Mouse (Mus musculus) MEL (cell line): ENCODE measurements around the gene Mmp25. TPM values are rescaled to one million over a fixed set of nuclear protein-coding genes. Genes with fewer than 3 reads are reported as not detected.
A peak's percentile ranks its signal among the peaks of the same experiment; 100 is the strongest.

Experiments
- DNase-seq: peaks from one replicate; pipeline ENCODE4 v3.0.0; 2011; ENCODE audit warnings: low read depth, low spot score
- H3K27ac ChIP-seq: 2 replicates; pipeline ENCODE4 v1.5.1; 2012; ENCODE audit warnings: low read depth, mild to moderate bottlenecking, control low read depth, low read length, moderate library complexity; ENCODE audit not compliant: control insufficient read depth
- H3K27me3 ChIP-seq, 2 experiments: fragments of 150-350 bp in 1 of 2; sonication (generic) in 1 of 2; 2 replicates each; pipeline ENCODE4 v1.6.1; 2012; ENCODE audit warnings: low read length in 2 of 2, mild to moderate bottlenecking in 2 of 2, improper control_type of control experiment in 1 of 2, moderate library complexity in 1 of 2; ENCODE audit not compliant: insufficient read depth in 2 of 2, control insufficient read depth in 1 of 2
- H3K36me3 ChIP-seq, 2 experiments: 2 replicates each; pipeline ENCODE4 v1.6.1; 2012 to 2014; ENCODE audit warnings: low read length in 2 of 2, improper control_type of control experiment in 1 of 2, inconsistent platforms in 1 of 2, mild to moderate bottlenecking in 1 of 2; ENCODE audit not compliant: insufficient read depth in 2 of 2, control insufficient read depth in 1 of 2
- H3K4me1 ChIP-seq, 2 experiments: fragments of 150-350 bp in 1 of 2; sonication (generic) in 1 of 2; 2 replicates each; pipeline ENCODE4 v1.6.1; 2012; ENCODE audit warnings: low read length in 2 of 2, improper control_type of control experiment in 1 of 2, mild to moderate bottlenecking in 1 of 2; ENCODE audit not compliant: insufficient read depth in 2 of 2, control insufficient read depth in 1 of 2
- H3K4me3 ChIP-seq, 2 experiments: fragments of 150-350 bp in 1 of 2; sonication (generic) in 1 of 2; 2 replicates each; pipeline ENCODE4 v1.5.1; 2012; ENCODE audit warnings: low read depth in 2 of 2, low read length in 2 of 2, mild to moderate bottlenecking in 2 of 2, moderate library complexity in 2 of 2, control low read depth in 1 of 2, improper control_type of control experiment in 1 of 2; ENCODE audit not compliant: control insufficient read depth in 1 of 2, insufficient read depth in 1 of 2
- H3K79me2 ChIP-seq: 2 replicates; pipeline ENCODE4 v1.6.1; 2012; ENCODE audit warnings: mild to moderate bottlenecking, low read length, moderate library complexity; ENCODE audit not compliant: control insufficient read depth, poor library complexity, insufficient read depth
- H3K9ac ChIP-seq: 2 replicates; pipeline ENCODE4 v1.6.1; 2012; ENCODE audit warnings: low read depth, mild to moderate bottlenecking, control low read depth, low read length, moderate library complexity; ENCODE audit not compliant: control insufficient read depth, poor library complexity, severe bottlenecking
- H3K9me3 ChIP-seq: fragments of 150-350 bp; sonication (generic); replicated peaks from 2 replicates; pipeline ENCODE4 v1.6.1; 2012; ENCODE audit warnings: mild to moderate bottlenecking, low read length, improper control_type of control experiment, moderate library complexity; ENCODE audit not compliant: insufficient read depth
- CTCF ChIP-seq, 3 experiments: IDR thresholded peaks in 2 of 3; conservative IDR thresholded peaks in 1 of 3; 2 replicates each; pipeline ENCODE4 v1.5.1; 2011 to 2012; ENCODE audit warnings: low read length in 3 of 3, low read depth in 2 of 3, mild to moderate bottlenecking in 2 of 3, improper control_type of control experiment in 1 of 3, inconsistent platforms in 1 of 3, mixed read lengths in 1 of 3, moderate library complexity in 1 of 3; ENCODE audit not compliant: control insufficient read depth in 1 of 3, insufficient read depth in 1 of 3, poor library complexity in 1 of 3, severe bottlenecking in 1 of 3
- E2F4 ChIP-seq: IDR thresholded peaks from 2 replicates; pipeline ENCODE4 v1.6.1; 2011; ENCODE audit warnings: low read depth, low read length, improper control_type of control experiment, borderline replicate concordance
- ELF1 ChIP-seq: IDR thresholded peaks from 2 replicates; pipeline ENCODE4 v1.6.1; 2014; ENCODE audit warnings: low read depth, mild to moderate bottlenecking, inconsistent platforms, low read length, improper control_type of control experiment, moderate library complexity
- EP300 ChIP-seq, 2 experiments: IDR thresholded peaks; 2 replicates each; pipeline ENCODE4 v1.6.1; 2011; ENCODE audit warnings: improper control_type of control experiment in 2 of 2, low read length in 2 of 2, low read depth in 1 of 2, mild to moderate bottlenecking in 1 of 2
- HCFC1 ChIP-seq: IDR thresholded peaks from 2 replicates; pipeline ENCODE4 v1.6.1; 2012; ENCODE audit warnings: low read depth, mild to moderate bottlenecking, inconsistent platforms, low read length, improper control_type of control experiment, moderate library complexity
- KAT2A ChIP-seq: conservative IDR thresholded peaks from 2 replicates; pipeline ENCODE4 v1.6.1; 2012; ENCODE audit warnings: low read depth, low read length, improper control_type of control experiment, inconsistent platforms
- MAFK ChIP-seq: IDR thresholded peaks from 2 replicates; pipeline ENCODE4 v1.6.1; 2011; ENCODE audit warnings: low read depth, mild to moderate bottlenecking, low read length, improper control_type of control experiment, borderline replicate concordance
- MEF2A ChIP-seq: IDR thresholded peaks from 2 replicates; pipeline ENCODE4 v1.6.1; 2014; ENCODE audit warnings: low read depth, mild to moderate bottlenecking, inconsistent platforms, low read length, improper control_type of control experiment; ENCODE audit not compliant: poor library complexity, insufficient replicate concordance, severe bottlenecking; ENCODE audit errors: extremely low read depth
- MYC ChIP-seq: IDR thresholded peaks from 2 replicates; pipeline ENCODE4 v1.6.1; 2011; ENCODE audit warnings: low read depth, mild to moderate bottlenecking, low read length, improper control_type of control experiment, moderate library complexity
- NELFE ChIP-seq: IDR thresholded peaks from 2 replicates; pipeline ENCODE4 v1.6.1; 2011; ENCODE audit warnings: low read depth, low read length, improper control_type of control experiment
- NRF1 ChIP-seq: IDR thresholded peaks from 2 replicates; pipeline ENCODE4 v1.6.1; 2014; ENCODE audit warnings: low read depth, mild to moderate bottlenecking, inconsistent platforms, low read length, improper control_type of control experiment, moderate library complexity; ENCODE audit not compliant: poor library complexity, insufficient read depth, severe bottlenecking
- POLR2AphosphoS5 ChIP-seq: IDR thresholded peaks from 2 replicates; pipeline ENCODE4 v1.6.1; 2012; ENCODE audit warnings: low read depth, borderline replicate concordance, mild to moderate bottlenecking, inconsistent platforms, low read length, moderate library complexity, mixed read lengths
- RAD21 ChIP-seq: IDR thresholded peaks from 2 replicates; pipeline ENCODE4 v1.6.1; 2011; ENCODE audit warnings: mild to moderate bottlenecking, low read depth, low read length, improper control_type of control experiment
- RCOR1 ChIP-seq: IDR thresholded peaks from 2 replicates; pipeline ENCODE4 v1.6.1; 2012; ENCODE audit warnings: low read depth, mild to moderate bottlenecking, inconsistent platforms, low read length, improper control_type of control experiment
- SIN3A ChIP-seq: IDR thresholded peaks from 2 replicates; pipeline ENCODE4 v1.6.1; 2012; ENCODE audit warnings: low read length, improper control_type of control experiment, inconsistent platforms
- SMC3 ChIP-seq: IDR thresholded peaks from 2 replicates; pipeline ENCODE4 v1.6.1; 2011; ENCODE audit warnings: low read depth, low read length, improper control_type of control experiment
- UBTF ChIP-seq: IDR thresholded peaks from 2 replicates; pipeline ENCODE4 v1.6.1; 2012; ENCODE audit warnings: low read depth, mild to moderate bottlenecking, inconsistent platforms, low read length, improper control_type of control experiment, moderate library complexity, borderline replicate concordance; ENCODE audit not compliant: insufficient read depth
- USF2 ChIP-seq, 2 experiments: IDR thresholded peaks; 2 replicates each; pipeline ENCODE4 v1.6.1; 2011 to 2012; ENCODE audit warnings: improper control_type of control experiment in 2 of 2, low read length in 2 of 2, borderline replicate concordance in 1 of 2, inconsistent platforms in 1 of 2, low read depth in 1 of 2, mild to moderate bottlenecking in 1 of 2; ENCODE audit not compliant: insufficient read depth in 1 of 2
- ZC3H11A ChIP-seq: IDR thresholded peaks from 2 replicates; pipeline ENCODE4 v1.6.1; 2012; ENCODE audit warnings: low read depth, mild to moderate bottlenecking, inconsistent platforms, low read length, improper control_type of control experiment
- ZNF384 ChIP-seq: IDR thresholded peaks from 2 replicates; pipeline ENCODE4 v1.6.1; 2012; ENCODE audit warnings: low read depth, mild to moderate bottlenecking, inconsistent platforms, low read length, improper control_type of control experiment
- polyA plus RNA-seq, 2 experiments: library from polyadenylated mRNA; stranded (reverse) in 1 of 2; unstranded in 1 of 2; fragments of >175 nt in 1 of 2; fragments of >200 nt in 1 of 2; gene quantifications; 2 replicates each; pipeline versions ENCODE4 v1.2.1 to v1.2.4; 2012; ENCODE audit warnings: low replicate concordance in 2 of 2, low read depth in 1 of 2; ENCODE audit not compliant: insufficient read length in 2 of 2, insufficient read depth in 1 of 2, missing spikeins in 1 of 2
- total RNA-seq: library from RNA; depleted of rRNA; stranded (reverse); fragments of 300-350 nt; gene quantifications from 2 replicates; pipeline ENCODE4 v1.2.3, GENCODE M21; 2012

Mmp25 gene
- total and polyA plus RNA-seq, 3 experiments, result 0.01 TPM; not detected in 2

DNA sequence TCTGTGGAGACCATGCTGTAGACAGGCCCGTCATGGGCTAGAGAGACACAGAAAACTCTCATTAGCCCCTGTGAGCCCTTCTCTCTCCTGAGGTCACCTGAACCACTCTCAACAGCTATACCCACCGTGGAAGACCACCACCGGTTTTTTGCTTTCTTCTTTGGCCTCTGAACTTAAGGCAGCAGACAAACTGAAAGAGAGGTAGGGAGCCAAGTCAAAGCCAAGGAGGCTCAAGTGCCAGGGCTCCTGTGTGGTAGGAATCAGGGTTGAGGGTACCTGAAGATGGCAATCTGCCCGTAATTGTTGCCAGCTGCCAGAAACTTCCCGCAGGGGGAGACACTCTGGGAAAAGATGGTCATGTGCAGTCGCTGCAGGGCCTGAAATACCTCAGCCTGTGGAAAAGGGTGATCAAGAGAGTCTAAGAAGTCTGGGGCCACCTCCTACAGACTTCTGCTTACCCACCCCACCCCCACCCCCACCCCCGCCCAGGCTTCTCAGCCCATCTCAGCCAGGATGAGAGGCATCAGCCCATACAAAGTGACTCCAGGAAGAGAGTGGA is 25.5 kb upstream of the Mmp25 start:
- H3K4me3 ChIP-seq, result no peak overlapping the region
- H3K27ac ChIP-seq, result no peak overlapping the region
- H3K4me1 ChIP-seq, result peaks cover 0 to 16% of the 10 kb centered on the region in 2 experiments; a peak in 3 of 4 replicates
- no peak overlapping the region for H3K9ac ChIP-seq
- peaks cover 6% of the 10 kb centered on the region; the same call in 1 of the 2 replicates for H3K79me2 ChIP-seq
- H3K36me3 ChIP-seq, result peaks cover 0 to 9% of the 10 kb centered on the region in 2 experiments; a peak in 2 of 4 replicates
- TF ChIP-seq USF2 (IDR thresholded peaks at IDR 0.05; ENCODE audit: borderline replicate concordance in 1 of 2, insufficient read depth in 1 of 2, low read depth in 1 of 2, low read length in 2 of 2) (no peak), NELFE (no peak), MYC (no peak), MAFK (no peak), POLR2AphosphoS5 (no peak), HCFC1 (no peak), ZC3H11A (no peak), SMC3 (no peak), KAT2A (no peak)
- no peak for DNase-seq
- no peaks in the 10 kb centered on the region for H3K9me3 ChIP-seq
- no peaks in the 10 kb centered on the region for H3K27me3 ChIP-seq

DNA sequence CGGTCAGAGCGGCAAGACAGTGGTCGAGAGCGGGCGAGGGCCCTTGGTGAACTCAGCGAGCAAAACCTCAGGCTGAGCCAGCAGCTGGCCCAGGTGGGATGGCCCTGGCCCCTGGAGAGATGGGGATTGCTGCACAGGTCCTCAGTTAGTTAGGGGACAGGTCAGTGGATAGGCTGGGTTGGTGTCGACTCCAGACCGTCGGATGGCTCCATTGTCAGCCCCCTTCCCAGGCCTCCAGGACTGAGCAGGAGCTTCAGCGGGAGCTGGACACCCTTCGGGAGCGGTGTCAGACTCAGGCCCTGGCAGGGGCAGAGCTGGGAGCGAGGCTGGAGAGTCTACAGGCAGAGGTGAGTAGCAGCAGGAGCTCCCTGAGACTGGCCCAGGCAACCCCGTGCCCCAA is 20.4 kb upstream of the Mmp25 start:
- Histone ChIP-seq H3K79me2 (no peaks in the 10 kb centered on the region), H3K27ac (no peak overlapping the region), H3K4me3 (no peak overlapping the region), H3K36me3 (no peaks in the 10 kb centered on the region), H3K9ac (no peak overlapping the region), H3K9me3 (no peaks in the 10 kb centered on the region), H3K4me1 (peaks cover 0 to 4% of the 10 kb centered on the region in 2 experiments; a peak in 2 of 4 replicates), H3K27me3 (no peaks in the 10 kb centered on the region)
- TF ChIP-seq USF2 (IDR thresholded peaks at IDR 0.05; ENCODE audit: borderline replicate concordance in 1 of 2, insufficient read depth in 1 of 2, low read depth in 1 of 2, low read length in 2 of 2) (no peak), SIN3A (no peak)
- DNase-seq, result no peak

DNA sequence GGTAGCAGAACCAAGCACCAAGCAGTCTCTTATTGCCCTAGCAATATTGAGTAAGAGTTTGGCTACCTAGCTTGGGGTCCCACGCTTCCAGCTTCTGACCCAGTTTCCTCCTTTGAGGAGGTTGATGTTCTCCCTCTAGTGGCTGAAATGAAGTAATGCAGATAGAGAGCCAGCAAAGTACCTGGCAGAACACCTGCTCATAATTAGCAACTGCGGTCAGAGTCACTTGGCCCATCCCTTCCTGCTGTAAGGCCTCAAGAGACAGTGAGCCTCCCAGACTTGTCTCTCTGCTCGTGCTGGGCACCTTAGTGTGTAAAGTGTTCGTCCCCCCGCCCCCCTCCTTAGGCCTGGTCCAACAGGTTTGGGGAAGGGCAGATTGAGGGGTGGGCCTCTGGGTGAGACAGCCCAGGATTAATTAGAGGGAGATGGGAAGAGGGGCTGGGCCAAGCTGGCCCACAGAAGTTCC is 19.5 kb upstream of the Mmp25 start:
- no peaks in the 10 kb centered on the region for H3K79me2 ChIP-seq
- TF ChIP-seq SMC3 (peak; percentile 56), ELF1 (no peak), UBTF (no peak), E2F4 (no peak), MEF2A (no peak), EP300 (IDR thresholded peaks at IDR 0.05; ENCODE audit: low read depth in 1 of 2, low read length in 2 of 2) (peak in 1 of 2 experiments; percentile 8; a peak in 1 of 4 replicates), RAD21 (peak; percentile 44), NRF1 (no peak), ZNF384 (0 out of 2 replicates have a peak, but pooled peaks have one; percentile 41), RCOR1 (0 out of 2 replicates have a peak, but pooled peaks have one; percentile 7), CTCF (IDR thresholded peaks at IDR 0.05 in 2 of 3, conservative IDR thresholded peaks at IDR 0.05 in 1 of 3; ENCODE audit: control insufficient read depth in 1 of 3, insufficient read depth in 1 of 3, low read depth in 2 of 3, low read length in 3 of 3, poor library complexity in 1 of 3, severe bottlenecking in 1 of 3) (peak; percentile 55 to 90 (median 76)), NELFE (0 out of 2 replicates have a peak, but pooled peaks have one; percentile 26)
- DNase-seq, result peak; percentile 73

More for the DNA sequence above, 19.5 kb upstream of the Mmp25 start:
- H3K4me1 ChIP-seq, result peaks cover 0 to 4% of the 10 kb centered on the region in 2 experiments; a peak in 2 of 4 replicates
- peak overlapping the region in 1 of 2 experiments; percentile 13; a peak in 1 of 4 replicates for H3K4me3 ChIP-seq
- H3K27me3 ChIP-seq, result no peaks in the 10 kb centered on the region
- no peaks in the 10 kb centered on the region for H3K9me3 ChIP-seq
- no peak overlapping the region for H3K27ac ChIP-seq
- no peaks in the 10 kb centered on the region for H3K36me3 ChIP-seq
- no peak overlapping the region for H3K9ac ChIP-seq
